Mouse (Mus musculus): ENCODE measurements around the gene Lhfpl5. TPM values are rescaled to one million over a fixed set of nuclear protein-coding genes. Genes with fewer than 3 reads are reported as not detected.

The Lhfpl5 gene
- polyA plus RNA-seq, 1 experiment from 2014 or later, result 0.89 TPM

DNA sequence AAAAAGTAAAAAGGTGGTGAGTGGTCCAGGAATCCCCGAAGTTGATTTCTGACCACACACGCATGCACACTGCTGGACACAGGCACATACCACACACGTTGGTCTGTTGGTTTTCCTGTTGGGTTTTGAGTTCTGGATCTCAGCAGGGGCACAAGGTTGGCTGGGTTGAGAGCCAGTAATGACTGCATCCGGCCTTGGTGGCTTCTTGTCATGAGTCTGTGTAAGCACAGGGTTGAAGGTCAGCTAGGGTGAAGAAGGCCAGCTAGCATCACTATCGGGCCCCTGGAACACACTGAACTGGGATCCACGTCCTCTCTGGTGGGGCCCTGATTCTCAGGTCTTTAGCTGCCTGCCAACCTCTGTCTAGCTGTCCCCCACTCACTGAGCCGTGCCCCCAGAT lies 2.9 kb upstream of the Lhfpl5 start:
- Histone ChIP-seq H3K4me3 (replicated peaks) (no peak overlapping the region), H3K9ac (replicated peaks) (no peak overlapping the region), H3K9me3 (no peaks in the 10 kb centered on the region), H3K36me3 (no peaks in the 10 kb centered on the region), H3K4me1 (replicated peaks) (peaks cover 5% of the 10 kb centered on the region; the same call in 1 of the 2 replicates), H3K4me2 (no peak overlapping the region), H3K27me3 (peaks cover 20% of the 10 kb centered on the region), H3K27ac (no peak overlapping the region; the same call in 1 of the 2 replicates)
- 79% methylated on average over 7 of the region's 7 CpGs for whole genome bisulfite sequencing
- ATAC-seq (ENCODE audit: insufficient number of reproducible peaks, insufficient read depth, low FRiP score, low TSS enrichment, low read depth), result no peak

DNA sequence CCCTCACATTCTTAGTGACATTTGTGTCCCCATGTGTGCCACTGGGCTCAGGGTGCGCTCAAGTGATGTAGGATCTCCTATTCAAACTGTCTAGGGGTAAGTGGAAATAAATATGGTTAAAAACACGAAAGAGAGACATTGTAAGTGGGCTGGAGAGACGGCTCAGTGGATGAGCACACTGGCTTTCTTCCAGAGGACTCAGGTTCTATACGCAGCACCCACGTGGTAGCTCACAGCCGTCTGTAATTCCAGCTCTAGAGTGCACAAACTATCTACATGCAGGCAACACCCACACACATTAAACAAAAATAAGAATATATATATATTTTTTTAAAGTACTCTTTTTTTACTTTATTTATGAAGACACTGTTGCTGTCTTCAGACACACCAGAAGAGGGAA lies 2.5 kb upstream of the Lhfpl5 start:
- no peaks in the 10 kb centered on the region for H3K9me3 ChIP-seq
- H3K27me3 ChIP-seq, result peaks cover 20% of the 10 kb centered on the region
- no peak overlapping the region for H3K9ac ChIP-seq (replicated peaks)
- no peak overlapping the region; the same call in 1 of the 2 replicates for H3K27ac ChIP-seq
- no peak for ATAC-seq (ENCODE audit: insufficient number of reproducible peaks, insufficient read depth, low FRiP score, low TSS enrichment, low read depth)
- no peak overlapping the region for H3K4me2 ChIP-seq
- H3K4me3 ChIP-seq (replicated peaks), result no peak overlapping the region
- 87% methylated on average over 6 of the region's 6 CpGs for WGBS
- no peaks in the 10 kb centered on the region for H3K36me3 ChIP-seq
- H3K4me1 ChIP-seq (replicated peaks), result peaks cover 5% of the 10 kb centered on the region; the same call in 1 of the 2 replicates

DNA sequence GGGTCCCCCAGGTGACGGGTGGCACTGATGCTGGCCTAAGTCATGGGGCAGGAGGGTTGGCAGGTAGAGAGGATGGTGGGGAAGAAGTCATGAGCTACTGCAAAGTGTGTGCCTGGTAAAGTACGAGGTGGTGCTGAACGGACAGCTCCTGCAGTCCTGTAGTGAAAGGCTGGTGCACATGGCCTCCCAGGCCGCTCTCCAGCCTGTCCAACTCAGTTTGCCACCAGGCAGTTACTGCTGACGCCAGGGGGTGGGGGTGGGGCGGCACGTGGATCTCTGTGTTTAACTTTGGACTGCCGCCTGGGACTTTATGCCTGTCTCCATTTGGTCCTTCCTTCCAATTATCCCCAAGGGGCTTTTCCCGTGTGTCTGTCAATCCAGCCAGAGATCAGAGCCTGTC lies 5.0 kb downstream of the Lhfpl5 start:
- Histone ChIP-seq H3K4me1 (replicated peaks) (peaks cover 5% of the 10 kb centered on the region; the same call in 1 of the 2 replicates), H3K9me3 (no peaks in the 10 kb centered on the region), H3K4me2 (no peak overlapping the region), H3K27me3 (peaks cover 5% of the 10 kb centered on the region; the same call in 1 of the 2 replicates), H3K4me3 (replicated peaks) (no peak overlapping the region), H3K36me3 (no peaks in the 10 kb centered on the region), H3K27ac (no peak overlapping the region), H3K9ac (replicated peaks) (no peak overlapping the region)
- no peak for ATAC-seq (ENCODE audit: insufficient number of reproducible peaks, insufficient read depth, low FRiP score, low TSS enrichment, low read depth)
- 4% methylated on average over 9 of the region's 9 CpGs for WGBS

DNA sequence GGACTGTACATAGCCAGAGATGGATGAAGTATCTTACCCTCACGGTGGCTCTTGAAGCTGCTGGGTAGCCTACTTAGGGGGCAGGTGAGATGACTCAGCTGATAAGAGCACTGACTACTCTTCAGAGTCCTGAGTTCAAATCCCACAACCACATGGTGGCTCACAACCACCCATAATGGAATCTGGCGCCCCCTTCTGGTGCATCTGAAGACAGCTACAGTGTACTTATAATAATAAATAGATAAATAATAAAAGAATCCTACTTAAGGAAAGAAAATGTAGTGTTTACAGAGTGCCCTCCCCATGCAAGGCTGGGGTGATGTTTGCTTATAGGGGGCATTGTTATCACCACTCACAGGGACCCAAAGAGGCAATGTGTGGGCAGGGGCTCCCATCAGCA lies 5.6 kb downstream of the Lhfpl5 start:
- H3K27ac ChIP-seq, result no peak overlapping the region
- H3K9ac ChIP-seq (replicated peaks), result no peak overlapping the region
- ATAC-seq (ENCODE audit: insufficient number of reproducible peaks, insufficient read depth, low FRiP score, low TSS enrichment, low read depth), result no peak
- H3K27me3 ChIP-seq, result peaks cover under 1% of the 10 kb centered on the region; the same call in 1 of the 2 replicates
- 51% methylated on average over 2 of the region's 2 CpGs for WGBS
- no peaks in the 10 kb centered on the region for H3K4me1 ChIP-seq (replicated peaks)
- no peaks in the 10 kb centered on the region for H3K36me3 ChIP-seq
- H3K9me3 ChIP-seq, result no peaks in the 10 kb centered on the region
- H3K4me2 ChIP-seq, result no peak overlapping the region
- no peak overlapping the region for H3K4me3 ChIP-seq (replicated peaks)

DNA sequence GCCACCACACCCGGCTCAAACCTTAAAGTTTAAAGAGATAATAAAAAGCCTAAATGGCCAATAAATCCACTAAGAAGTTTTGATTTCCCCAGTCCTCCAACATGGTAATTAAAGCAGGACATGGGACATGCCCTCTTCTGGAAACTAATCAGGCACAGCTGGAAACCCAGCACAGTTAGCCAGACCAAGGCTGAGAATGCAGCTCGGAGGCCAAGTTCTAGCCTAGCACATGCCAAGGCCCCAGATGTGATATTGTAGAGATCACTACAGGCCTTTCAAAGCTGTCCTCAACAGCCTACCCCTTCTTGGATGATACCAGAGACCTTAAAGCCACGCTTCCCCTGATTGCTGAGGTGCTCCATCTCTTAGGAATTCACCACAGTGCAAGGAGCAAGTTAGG lies 11.1 kb downstream of the Lhfpl5 start:
- H3K27me3 ChIP-seq, result no peaks in the 10 kb centered on the region
- H3K36me3 ChIP-seq, result peaks cover 51% of the 10 kb centered on the region
- no peak overlapping the region for H3K27ac ChIP-seq
- no peak overlapping the region for H3K9ac ChIP-seq (replicated peaks)
- H3K4me1 ChIP-seq (replicated peaks), result no peaks in the 10 kb centered on the region
- no peak overlapping the region for H3K4me2 ChIP-seq
- ATAC-seq (ENCODE audit: insufficient number of reproducible peaks, insufficient read depth, low FRiP score, low TSS enrichment, low read depth), result no peak
- H3K9me3 ChIP-seq, result no peaks in the 10 kb centered on the region
- H3K4me3 ChIP-seq (replicated peaks), result no peak overlapping the region
- 48% methylated on average over 3 of the region's 3 CpGs for WGBS

DNA sequence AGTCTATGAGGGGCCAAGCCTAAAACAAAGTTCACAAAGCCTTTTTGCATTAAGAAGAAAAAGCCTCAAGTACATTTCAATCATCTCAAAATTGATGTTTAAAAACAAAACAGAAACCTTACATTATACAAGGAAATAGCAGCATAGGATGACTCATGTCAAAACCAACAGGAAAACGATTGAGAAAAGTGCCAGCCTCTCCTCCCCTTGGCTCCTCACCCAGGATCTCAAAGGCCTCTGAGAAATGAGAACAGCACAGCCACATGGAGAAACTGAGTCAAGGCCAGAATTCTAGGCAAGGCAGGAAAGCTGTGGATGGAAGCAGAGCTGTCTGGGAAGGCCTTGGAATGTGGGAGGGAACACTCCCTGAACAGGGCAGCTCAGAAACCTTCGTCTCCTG lies 13.2 kb downstream of the Lhfpl5 start:
- H3K27me3 ChIP-seq, result no peaks in the 10 kb centered on the region
- H3K9me3 ChIP-seq, result no peaks in the 10 kb centered on the region
- H3K36me3 ChIP-seq, result peaks cover 71% of the 10 kb centered on the region
- no peak overlapping the region for H3K9ac ChIP-seq (replicated peaks)
- H3K4me1 ChIP-seq (replicated peaks), result no peaks in the 10 kb centered on the region
- ATAC-seq (ENCODE audit: insufficient number of reproducible peaks, insufficient read depth, low FRiP score, low TSS enrichment, low read depth), result no peak
- WGBS, result 78% methylated on average over 2 of the region's 2 CpGs
- no peak overlapping the region for H3K4me2 ChIP-seq
- no peak overlapping the region for H3K4me3 ChIP-seq (replicated peaks)
- H3K27ac ChIP-seq, result no peak overlapping the region

DNA sequence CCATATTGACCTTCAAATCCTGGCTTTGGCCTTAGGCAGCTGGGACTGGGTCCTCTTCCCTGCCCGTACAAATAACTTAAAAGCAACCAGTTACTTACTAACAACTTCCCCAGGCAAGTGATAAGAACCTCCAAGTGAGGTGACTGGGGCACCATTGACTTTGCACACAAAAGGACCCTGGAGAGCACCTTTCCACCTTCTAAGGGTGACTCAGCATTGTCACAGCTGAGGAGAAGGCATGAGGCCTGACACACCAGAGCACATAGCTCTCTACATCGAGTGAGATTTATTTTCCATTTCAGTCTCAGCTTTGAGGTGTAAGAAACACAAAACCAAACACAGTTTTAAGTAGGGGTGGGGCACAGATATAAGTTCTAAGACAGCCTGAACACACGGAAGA lies 15.2 kb downstream of the Lhfpl5 start:
- Histone ChIP-seq H3K4me1 (replicated peaks) (no peaks in the 10 kb centered on the region), H3K27ac (no peak overlapping the region), H3K4me2 (no peak overlapping the region), H3K9me3 (no peaks in the 10 kb centered on the region), H3K36me3 (peaks cover 89% of the 10 kb centered on the region), H3K4me3 (replicated peaks) (no peak overlapping the region), H3K9ac (replicated peaks) (no peak overlapping the region), H3K27me3 (no peaks in the 10 kb centered on the region)
- 93% methylated on average over 3 of the region's 3 CpGs for WGBS
- ATAC-seq (ENCODE audit: insufficient number of reproducible peaks, insufficient read depth, low FRiP score, low TSS enrichment, low read depth), result no peak

DNA sequence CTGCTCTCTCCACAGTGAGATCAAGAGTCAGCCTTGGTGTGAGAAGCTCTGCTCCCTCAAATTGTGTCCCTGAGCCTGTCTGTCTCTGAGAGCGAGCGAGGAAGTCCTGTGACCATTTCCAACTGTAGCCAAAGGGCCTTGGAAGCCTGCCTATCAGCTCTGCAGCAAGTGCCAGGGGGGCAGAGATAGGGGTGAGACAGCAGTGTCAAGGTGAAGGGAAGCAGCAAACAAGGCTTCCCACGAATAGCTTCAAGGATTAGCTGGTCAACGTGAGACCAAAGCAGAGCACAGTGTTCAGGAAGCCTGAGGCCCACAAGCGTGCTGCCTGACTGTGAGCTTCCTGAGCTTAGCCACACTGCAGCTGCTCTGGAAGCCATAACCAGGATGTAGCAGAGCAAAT lies 16.0 kb downstream of the Lhfpl5 start:
- H3K9me3 ChIP-seq, result no peaks in the 10 kb centered on the region
- WGBS, result 95% methylated on average over 5 of the region's 5 CpGs
- ATAC-seq (ENCODE audit: insufficient number of reproducible peaks, insufficient read depth, low FRiP score, low TSS enrichment, low read depth), result no peak

DNA sequence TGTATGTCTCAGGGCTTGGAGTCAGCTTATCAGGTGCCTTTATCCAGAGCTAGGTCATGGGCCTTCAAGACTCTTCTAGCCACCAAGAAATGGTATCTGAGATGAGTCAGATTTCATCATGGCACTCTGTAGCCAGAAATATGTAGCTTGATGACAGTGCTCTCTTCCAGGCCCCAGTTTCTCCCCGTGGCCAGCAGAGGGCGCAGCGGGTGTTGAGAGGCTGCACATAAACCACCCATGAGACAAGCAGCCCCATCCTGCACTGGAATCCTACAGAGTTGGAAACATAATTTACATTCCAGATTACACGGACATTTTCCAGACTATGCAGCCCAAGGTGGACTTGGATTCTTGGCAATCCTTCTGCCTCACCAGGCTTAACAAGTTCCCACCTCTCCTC lies 17.6 kb downstream of the Lhfpl5 start:
- Histone ChIP-seq H3K27ac (no peak overlapping the region), H3K4me1 (replicated peaks) (no peaks in the 10 kb centered on the region), H3K27me3 (no peaks in the 10 kb centered on the region), H3K4me3 (replicated peaks) (no peak overlapping the region), H3K9me3 (no peaks in the 10 kb centered on the region), H3K36me3 (peaks cover 96% of the 10 kb centered on the region), H3K9ac (replicated peaks) (no peak overlapping the region), H3K4me2 (no peak overlapping the region)
- no peak for ATAC-seq (ENCODE audit: insufficient number of reproducible peaks, insufficient read depth, low FRiP score, low TSS enrichment, low read depth)
- 26% methylated on average over 4 of the region's 4 CpGs for WGBS

More for the DNA sequence above, 16.0 kb downstream of the Lhfpl5 start:
- Histone ChIP-seq H3K4me3 (replicated peaks) (no peak overlapping the region), H3K27ac (no peak overlapping the region), H3K36me3 (peaks cover 95% of the 10 kb centered on the region), H3K4me2 (no peak overlapping the region), H3K9ac (replicated peaks) (no peak overlapping the region), H3K4me1 (replicated peaks) (no peaks in the 10 kb centered on the region), H3K27me3 (no peaks in the 10 kb centered on the region)

DNA sequence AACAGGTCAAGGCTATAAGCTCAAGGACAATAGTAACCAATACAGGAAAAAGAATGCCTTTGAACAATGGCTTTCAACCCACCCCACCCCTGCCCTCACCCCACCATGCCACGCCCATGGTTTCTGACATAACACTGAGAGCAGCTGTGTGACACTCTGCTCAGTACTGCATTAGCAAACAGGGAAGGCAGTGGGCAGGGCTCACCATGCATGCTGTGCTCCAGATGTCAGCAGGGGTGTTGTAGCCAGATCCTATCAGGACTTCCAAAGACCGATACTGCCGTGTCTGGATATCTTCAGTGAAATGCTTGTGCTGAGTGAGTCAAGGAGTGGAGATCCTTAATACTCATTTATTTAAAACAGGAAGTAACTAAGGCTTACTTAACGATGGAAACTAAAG lies 18.5 kb downstream of the Lhfpl5 start:
- Histone ChIP-seq H3K27ac (no peak overlapping the region), H3K4me1 (replicated peaks) (no peaks in the 10 kb centered on the region), H3K27me3 (no peaks in the 10 kb centered on the region), H3K9ac (replicated peaks) (no peak overlapping the region), H3K4me3 (replicated peaks) (no peak overlapping the region), H3K9me3 (no peaks in the 10 kb centered on the region), H3K36me3 (peaks cover 96% of the 10 kb centered on the region), H3K4me2 (no peak overlapping the region)
- no peak for ATAC-seq (ENCODE audit: insufficient number of reproducible peaks, insufficient read depth, low FRiP score, low TSS enrichment, low read depth)
- 62% methylated on average over 4 of the region's 4 CpGs for WGBS

DNA sequence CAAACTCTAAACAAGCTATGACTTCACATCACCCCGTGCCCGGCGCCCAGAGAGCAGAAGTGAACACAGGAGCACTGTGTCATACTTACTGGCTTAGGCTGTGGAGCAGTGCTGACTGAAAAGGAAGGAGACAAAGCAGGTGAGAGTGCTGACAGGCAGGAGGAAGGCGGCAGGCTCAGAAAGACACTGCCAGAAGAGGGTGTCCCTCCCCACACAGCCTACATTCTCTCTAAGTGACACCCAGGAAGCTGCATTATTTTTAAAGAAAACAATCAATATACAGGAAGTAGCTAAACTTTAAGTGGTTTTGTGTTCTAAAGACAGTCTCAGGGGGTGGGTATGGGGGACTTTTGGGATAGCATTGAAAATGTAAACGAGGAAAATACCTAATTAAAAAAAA lies 25.3 kb downstream of the Lhfpl5 start:
- Histone ChIP-seq H3K9me3 (no peaks in the 10 kb centered on the region), H3K9ac (replicated peaks) (no peak overlapping the region), H3K4me1 (replicated peaks) (no peaks in the 10 kb centered on the region), H3K27ac (no peak overlapping the region), H3K4me3 (replicated peaks) (no peak overlapping the region), H3K27me3 (no peaks in the 10 kb centered on the region), H3K36me3 (peaks cover 96% of the 10 kb centered on the region), H3K4me2 (no peak overlapping the region)
- no peak for ATAC-seq (ENCODE audit: insufficient number of reproducible peaks, insufficient read depth, low FRiP score, low TSS enrichment, low read depth)
- WGBS, result 90% methylated on average over 5 of the region's 5 CpGs

DNA sequence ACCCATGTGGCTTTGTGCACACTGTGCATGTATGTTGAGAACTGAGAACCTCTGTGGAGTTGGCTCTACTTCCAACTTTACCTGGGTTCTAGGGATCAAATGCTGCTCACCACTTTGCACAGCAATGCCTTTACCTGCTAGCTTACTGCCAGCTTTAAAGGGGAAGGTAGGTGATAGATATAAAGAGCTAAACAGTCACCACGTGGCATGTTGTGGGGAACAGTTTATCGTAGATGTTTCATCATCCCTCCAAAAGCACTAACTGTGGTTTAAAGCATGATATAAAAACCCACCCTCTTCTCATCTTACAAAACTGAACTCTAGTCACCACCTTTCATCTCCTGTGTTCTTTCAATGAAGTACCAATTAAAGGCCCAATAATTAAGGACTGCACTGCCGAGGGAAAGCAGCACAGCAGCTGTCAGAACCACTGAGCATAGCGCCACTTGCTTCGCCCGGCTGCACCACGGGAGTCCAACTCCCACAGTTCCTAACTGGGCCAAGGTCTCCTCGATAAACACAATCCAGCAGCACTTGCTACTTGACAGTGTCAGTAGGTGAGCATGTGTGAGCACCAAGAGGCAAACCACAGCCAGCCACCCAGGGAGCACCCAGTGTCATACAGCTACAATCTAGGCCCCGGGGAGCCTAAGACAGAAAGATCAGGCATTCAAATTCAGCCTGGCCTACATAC lies 26.3 kb downstream of the Lhfpl5 start:
- H3K9ac ChIP-seq (replicated peaks), result no peak overlapping the region
- H3K36me3 ChIP-seq, result peaks cover 96% of the 10 kb centered on the region
- H3K9me3 ChIP-seq, result no peaks in the 10 kb centered on the region
- H3K4me2 ChIP-seq, result no peak overlapping the region
- 83% methylated on average over 9 of the region's 9 CpGs for WGBS
- no peaks in the 10 kb centered on the region for H3K4me1 ChIP-seq (replicated peaks)
- no peaks in the 10 kb centered on the region for H3K27me3 ChIP-seq
- H3K27ac ChIP-seq, result no peak overlapping the region
- H3K4me3 ChIP-seq (replicated peaks), result no peak overlapping the region
- ATAC-seq (ENCODE audit: insufficient number of reproducible peaks, insufficient read depth, low FRiP score, low TSS enrichment, low read depth), result no peak

Data from limb, embryonic 12.5 days (tissue).